Mouse (Mus musculus): Measurements from ENCODE around the gene Aebp2. TPM values are rescaled to one million over a fixed set of nuclear protein-coding genes. Genes with fewer than 3 reads are reported as not detected.
"Not testable (repeated sequence)": the region's sequence is repeated elsewhere in the genome, so short reads cannot be mapped to it uniquely, and the experiment has no call there.

The Aebp2 gene
- polyA plus RNA-seq, 1 experiment from 2014 or later = 10.8 TPM

GRCm38 (mm10) chr6:140657920-140658522, 35.6 kb downstream of the Aebp2 start:
- ATAC-seq (ENCODE audit: insufficient number of reproducible peaks, low FRiP score) = no peak
- peaks cover 17% of the 10 kb centered on the region for H3K36me3 ChIP-seq
- WGBS = 79% methylated on average over 3 of the region's 3 CpGs

GRCm38 (mm10) chr6:140661111-140661510, 38.6 kb downstream of the Aebp2 start:
- H3K36me3 ChIP-seq = no peaks in the 10 kb centered on the region; the same call in 1 of the 2 replicates
- H3K9ac ChIP-seq = no peak overlapping the region
- H3K4me3 ChIP-seq = no peak overlapping the region
- H3K4me2 ChIP-seq = no peak overlapping the region
- H3K4me1 ChIP-seq (replicated peaks) = peaks cover 18% of the 10 kb centered on the region
- ATAC-seq (ENCODE audit: insufficient number of reproducible peaks, low FRiP score) = no peak
- WGBS = 72% methylated on average over 10 of the region's 10 CpGs
- no peaks in the 10 kb centered on the region for H3K27me3 ChIP-seq (replicated peaks)
- no peaks in the 10 kb centered on the region for H3K9me3 ChIP-seq (replicated peaks)
- no peak overlapping the region for H3K27ac ChIP-seq (ENCODE audit: poor library complexity, severe bottlenecking)

More at GRCm38 (mm10) chr6:140657920-140658522, 35.6 kb downstream of the Aebp2 start:
- H3K27me3 ChIP-seq (replicated peaks) = no peaks in the 10 kb centered on the region
- H3K4me3 ChIP-seq = no peak overlapping the region
- H3K9ac ChIP-seq = no peak overlapping the region
- H3K4me1 ChIP-seq (replicated peaks) = peaks cover 7% of the 10 kb centered on the region
- H3K27ac ChIP-seq (ENCODE audit: poor library complexity, severe bottlenecking) = no peak overlapping the region
- H3K9me3 ChIP-seq (replicated peaks) = no peaks in the 10 kb centered on the region
- no peak overlapping the region for H3K4me2 ChIP-seq

GRCm38 (mm10) chr6:140661777-140662176, 39.3 kb downstream of the Aebp2 start:
- H3K4me2 ChIP-seq = no peak overlapping the region
- H3K27ac ChIP-seq (ENCODE audit: poor library complexity, severe bottlenecking) = peak overlapping the region; percentile 17
- H3K4me3 ChIP-seq = no peak overlapping the region
- no peak for ATAC-seq (ENCODE audit: insufficient number of reproducible peaks, low FRiP score)
- H3K4me1 ChIP-seq (replicated peaks) = peaks cover 25% of the 10 kb centered on the region
- H3K9me3 ChIP-seq (replicated peaks) = no peaks in the 10 kb centered on the region
- 85% methylated on average over 7 of the region's 7 CpGs for WGBS
- H3K27me3 ChIP-seq (replicated peaks) = no peaks in the 10 kb centered on the region
- no peaks in the 10 kb centered on the region; the same call in 1 of the 2 replicates for H3K36me3 ChIP-seq
- H3K9ac ChIP-seq = no peak overlapping the region

- Histone ChIP-seq H3K4me2 (no peak overlapping the region), H3K36me3 (no peaks in the 10 kb centered on the region), H3K9ac (no peak overlapping the region), H3K27ac (ENCODE audit: poor library complexity, severe bottlenecking) (peak overlapping the region; percentile 17), H3K4me1 (replicated peaks) (peaks cover 29% of the 10 kb centered on the region), H3K9me3 (replicated peaks) (no peaks in the 10 kb centered on the region), H3K4me3 (no peak overlapping the region), H3K27me3 (replicated peaks) (no peaks in the 10 kb centered on the region)
- WGBS = 56% methylated on average over 6 of the region's 6 CpGs
- ATAC-seq (ENCODE audit: insufficient number of reproducible peaks, low FRiP score) = no peak
These were observed 39.8 kb downstream of the Aebp2 start for GRCm38 (mm10) chr6:140662290-140662689.

- not testable (repeated sequence) for H3K4me3 ChIP-seq; H3K9me3 ChIP-seq (replicated peaks); H3K27me3 ChIP-seq (replicated peaks); H3K9ac ChIP-seq; H3K4me2 ChIP-seq; ATAC-seq (ENCODE audit: insufficient number of reproducible peaks, low FRiP score); H3K36me3 ChIP-seq; H3K27ac ChIP-seq (ENCODE audit: poor library complexity, severe bottlenecking)
- H3K4me1 ChIP-seq (replicated peaks) = peaks cover 33% of the 10 kb centered on the region
- WGBS = 29% methylated on average over 3 of the region's 3 CpGs
These were observed 40.2 kb downstream of the Aebp2 start for GRCm38 (mm10) chr6:140662697-140663096.

- Histone ChIP-seq H3K9me3 (replicated peaks) (peaks cover 2% of the 10 kb centered on the region), H3K4me1 (replicated peaks) (peaks cover 39% of the 10 kb centered on the region), H3K9ac (no peak overlapping the region), H3K4me3 (no peak overlapping the region), H3K36me3 (no peaks in the 10 kb centered on the region), H3K4me2 (no peak overlapping the region), H3K27me3 (replicated peaks) (no peaks in the 10 kb centered on the region), H3K27ac (ENCODE audit: poor library complexity, severe bottlenecking) (no peak overlapping the region)
- ATAC-seq (ENCODE audit: insufficient number of reproducible peaks, low FRiP score) = no peak
- WGBS = 83% methylated on average over 5 of the region's 5 CpGs
These were observed 42.1 kb downstream of the Aebp2 start for GRCm38 (mm10) chr6:140664611-140665010.

GRCm38 (mm10) chr6:140666486-140667240, 44.2 kb downstream of the Aebp2 start:
- 11% methylated on average over 18 of the region's 18 CpGs for WGBS

GRCm38 (mm10) chr6:140667289-140667906, 44.9 kb downstream of the Aebp2 start:
- ATAC-seq (ENCODE audit: insufficient number of reproducible peaks, low FRiP score) = no peak
- Histone ChIP-seq H3K9ac (no peak overlapping the region), H3K27ac (ENCODE audit: poor library complexity, severe bottlenecking) (peak overlapping the region; percentile 82; the same call in 1 of the 2 replicates), H3K4me2 (peak overlapping the region; percentile 43), H3K4me3 (no peak overlapping the region), H3K36me3 (no peaks in the 10 kb centered on the region), H3K4me1 (replicated peaks) (peaks cover 31% of the 10 kb centered on the region), H3K9me3 (replicated peaks) (peaks cover 9% of the 10 kb centered on the region), H3K27me3 (replicated peaks) (no peaks in the 10 kb centered on the region)
- WGBS = 65% methylated on average over 8 of the region's 8 CpGs

More at GRCm38 (mm10) chr6:140666486-140667240, 44.2 kb downstream of the Aebp2 start:
- Histone ChIP-seq H3K4me1 (replicated peaks) (peaks cover 39% of the 10 kb centered on the region), H3K9ac (no peak overlapping the region), H3K4me2 (peak overlapping the region; percentile 67), H3K27ac (ENCODE audit: poor library complexity, severe bottlenecking) (peak overlapping the region; percentile 82), H3K27me3 (replicated peaks) (no peaks in the 10 kb centered on the region), H3K36me3 (no peaks in the 10 kb centered on the region), H3K4me3 (peak overlapping the region; percentile 27), H3K9me3 (replicated peaks) (peaks cover 9% of the 10 kb centered on the region)
- peak; percentile 75 for ATAC-seq (ENCODE audit: insufficient number of reproducible peaks, low FRiP score)

GRCm38 (mm10) chr6:140674414-140674813, 52.0 kb downstream of the Aebp2 start:
- 74% methylated on average over 3 of the region's 3 CpGs for WGBS
- no peak for ATAC-seq (ENCODE audit: insufficient number of reproducible peaks, low FRiP score)
- Histone ChIP-seq H3K4me3 (no peak overlapping the region), H3K36me3 (no peaks in the 10 kb centered on the region), H3K9me3 (replicated peaks) (peaks cover 9% of the 10 kb centered on the region), H3K4me1 (replicated peaks) (peaks cover 24% of the 10 kb centered on the region), H3K9ac (no peak overlapping the region), H3K27me3 (replicated peaks) (no peaks in the 10 kb centered on the region), H3K4me2 (no peak overlapping the region), H3K27ac (ENCODE audit: poor library complexity, severe bottlenecking) (no peak overlapping the region)

GRCm38 (mm10) chr6:140676094-140676493, 53.6 kb downstream of the Aebp2 start:
- Histone ChIP-seq H3K36me3 (no peaks in the 10 kb centered on the region), H3K9me3 (replicated peaks) (no peaks in the 10 kb centered on the region), H3K4me3 (no peak overlapping the region), H3K27ac (ENCODE audit: poor library complexity, severe bottlenecking) (no peak overlapping the region), H3K9ac (no peak overlapping the region), H3K4me2 (no peak overlapping the region), H3K27me3 (replicated peaks) (no peaks in the 10 kb centered on the region), H3K4me1 (replicated peaks) (peaks cover 30% of the 10 kb centered on the region)
- ATAC-seq (ENCODE audit: insufficient number of reproducible peaks, low FRiP score) = no peak
- 81% methylated on average over 4 of the region's 4 CpGs for WGBS

- Histone ChIP-seq H3K27ac (ENCODE audit: poor library complexity, severe bottlenecking) (0 out of 2 replicates have a peak overlapping the region, but pooled peaks have one; percentile 37), H3K4me3 (no peak overlapping the region), H3K4me2 (no peak overlapping the region), H3K9me3 (replicated peaks) (no peaks in the 10 kb centered on the region), H3K9ac (no peak overlapping the region), H3K27me3 (replicated peaks) (no peaks in the 10 kb centered on the region), H3K36me3 (no peaks in the 10 kb centered on the region), H3K4me1 (replicated peaks) (peaks cover 30% of the 10 kb centered on the region)
- WGBS = 31% methylated on average over 4 of the region's 4 CpGs
- no peak for ATAC-seq (ENCODE audit: insufficient number of reproducible peaks, low FRiP score)
These were observed 54.6 kb downstream of the Aebp2 start for GRCm38 (mm10) chr6:140677041-140677440.
